In the genomic region with DNA sequence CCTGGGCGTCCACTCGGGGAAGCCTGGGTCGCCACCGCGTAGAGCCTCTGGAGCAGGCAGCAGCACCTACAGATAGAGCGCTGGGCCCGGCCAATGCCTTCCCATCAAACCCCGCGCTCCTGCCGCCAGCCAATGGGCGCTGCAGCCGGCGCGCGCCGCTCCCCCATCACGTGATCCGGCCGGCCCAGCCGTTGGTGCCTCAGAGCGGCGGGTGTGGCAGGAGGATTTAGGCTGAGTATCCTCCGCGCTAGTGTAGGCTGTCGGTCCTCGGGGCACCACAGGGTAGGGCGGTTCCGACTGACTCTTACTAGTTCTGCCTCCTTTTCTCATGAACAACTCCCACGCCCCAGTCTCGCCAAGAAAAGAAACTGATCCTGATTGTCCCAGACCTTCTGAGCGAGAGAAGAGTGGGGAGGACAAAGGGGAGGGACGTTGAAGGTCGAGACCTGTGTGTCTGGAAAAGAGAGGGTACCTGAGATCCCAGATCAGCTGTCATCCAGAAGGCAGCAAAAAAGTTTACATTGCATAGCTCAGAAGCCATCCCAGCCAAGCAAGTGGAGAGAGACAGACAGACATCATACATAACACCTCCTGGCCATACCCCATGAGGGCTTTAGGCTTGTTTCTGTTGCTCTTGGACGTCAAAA, we compare ENCODE assay signal across 8 mouse cellular contexts. TPM values are rescaled to one million over a fixed set of nuclear protein-coding genes. Genes with fewer than 3 reads are reported as not detected.
DNase-seq lines count a peak whose midpoint lies in the region; ATAC-seq and TF ChIP-seq lines count a peak whose summit lies in the region.

Gene Lnpk (minus strand): TSS at position 593 of the 647 bp plus-strand sequence.

- H3K27ac ChIP-seq in embryonic facial prominence, embryonic 14.5 days (replicated peaks; ENCODE audit: low read depth, low read length): peak within 1 kb of the TSS; percentile 67; the same call in 1 of the 2 replicates
- peak within 1 kb of the TSS; percentile 77 for H3K27ac ChIP-seq in heart, adult 2 months
- H3K27ac ChIP-seq in limb, embryonic 15.5 days: peak within 1 kb of the TSS; percentile 86

- H3K9me3 ChIP-seq in embryonic facial prominence, embryonic 14.5 days (ENCODE audit: control insufficient read depth, low read length): no peaks in the 10 kb centered on the region
- no peaks in the 10 kb centered on the region for H3K9me3 ChIP-seq in limb, embryonic 15.5 days

- no peaks in the 10 kb centered on the region for H3K27me3 ChIP-seq in embryonic facial prominence, embryonic 14.5 days (replicated peaks; ENCODE audit: control insufficient read depth, insufficient read depth, low read length)
- no peaks in the 10 kb centered on the region for H3K27me3 ChIP-seq in heart, adult 2 months (ENCODE audit: control insufficient read depth, insufficient read depth, low read length)
- H3K27me3 ChIP-seq in limb, embryonic 15.5 days: no peaks in the 10 kb centered on the region

- peak within 1 kb of the TSS; percentile 79 for H3K4me2 ChIP-seq in embryonic facial prominence, embryonic 14.5 days (ENCODE audit: low read depth, low read length)
- peak within 1 kb of the TSS; percentile 75 for H3K4me2 ChIP-seq in limb, embryonic 15.5 days

- peak within 1 kb of the TSS; percentile 98 for H3K4me3 ChIP-seq in embryonic facial prominence, embryonic 14.5 days (ENCODE audit: low read depth, low read length)
- H3K4me3 ChIP-seq in heart, adult 2 months: peak within 1 kb of the TSS; percentile 84
- peak within 1 kb of the TSS; percentile 99 for H3K4me3 ChIP-seq in limb, embryonic 15.5 days

- peak within 1 kb of the TSS; percentile 93 for H3K9ac ChIP-seq in embryonic facial prominence, embryonic 14.5 days (ENCODE audit: low read depth, low read length)
- H3K9ac ChIP-seq in heart, adult 2 months (ENCODE audit: low read depth, low read length): peak within 1 kb of the TSS; percentile 84
- H3K9ac ChIP-seq in limb, embryonic 15.5 days: peak within 1 kb of the TSS; percentile 89

- TF ChIP-seq CTCF in heart, adult 2 months (IDR thresholded peaks at IDR 0.05): peak; percentile 27; the same call in 1 of the 2 replicates

- H3K4me1 ChIP-seq in embryonic facial prominence, embryonic 14.5 days (ENCODE audit: control insufficient read depth, insufficient read depth, low read length): peaks cover 4% of the 10 kb centered on the region; the same call in 1 of the 2 replicates
- peaks cover 2% of the 10 kb centered on the region; the same call in 1 of the 2 replicates for H3K4me1 ChIP-seq in heart, adult 2 months (ENCODE audit: control insufficient read depth, insufficient read depth, low read length)
- H3K4me1 ChIP-seq in limb, embryonic 15.5 days: peaks cover 10% of the 10 kb centered on the region

- no peaks in the 10 kb centered on the region for H3K36me3 ChIP-seq in embryonic facial prominence, embryonic 14.5 days (ENCODE audit: control insufficient read depth, insufficient read depth, low read length)
- H3K36me3 ChIP-seq in heart, adult 2 months (ENCODE audit: control insufficient read depth, insufficient read depth, low read length): no peaks in the 10 kb centered on the region
- no peaks in the 10 kb centered on the region for H3K36me3 ChIP-seq in limb, embryonic 15.5 days

- 0 out of 2 replicates have a peak, but pooled peaks cover 2% of the 10 kb centered on the region for H3K79me2 ChIP-seq in heart, adult 2 months (replicated peaks; ENCODE audit: control insufficient read depth, insufficient read depth, low read length)

- intact Hi-C loops in heart, adult 2 months (cut with DNase I): loop anchor here (5.0 kb wide), 1 partner anchor 78 kb away; the partner anchor contains the start of gene Evx2

- DNase-seq in 3T3-L1 (ENCODE audit: low read depth, low spot score): peak; percentile 92
- DNase-seq in adrenal gland, postnatal 4 days (ENCODE audit: low spot score in 2 of 2): peak; percentile 80 to 87
- peak; percentile 97 for DNase-seq in embryonic facial prominence, embryonic 14.5 days (ENCODE audit: low spot score)
- peak; percentile 93 to 96 for DNase-seq in heart, adult 2 months
- peak; percentile 91 for DNase-seq in kidney, adult 9 months
- DNase-seq in monocyte, adult 2 months (ENCODE audit: low read depth in 1 of 2, low spot score in 2 of 2): peak; percentile 63 to 81
- DNase-seq in spleen, postnatal 36 days (ENCODE audit: low spot score in 2 of 2): peak; percentile 91 to 92

- TF ChIP-seq POLR2A in heart, adult 2 months (IDR thresholded peaks at IDR 0.05; ENCODE audit: insufficient read depth, low read depth, low read length): peak; percentile 84

- WGBS in embryonic facial prominence, embryonic 14.5 days: 0% methylated on average over 28 of the region's 34 CpGs
- WGBS in heart, adult 2 months: under 1% methylated on average over 34 of the region's 34 CpGs
- WGBS in limb, embryonic 15.5 days: 0% methylated on average over 34 of the region's 34 CpGs

- 0 out of 2 replicates have a peak, but pooled peaks have one; percentile 8 for TF ChIP-seq EP300 in heart, adult 2 months (IDR thresholded peaks at IDR 0.05; ENCODE audit: insufficient read depth, low read depth, low read length)

- peak; percentile 100 for ATAC-seq in embryonic facial prominence, embryonic 14.5 days (ENCODE audit: low read depth)
- ATAC-seq in limb, embryonic 15.5 days (ENCODE audit: insufficient number of reproducible peaks, low FRiP score, low TSS enrichment, low read depth): peak; percentile 99

RNA-seq across cellular contexts. Expression of gene Lnpk, which starts in this region (rescaled TPM):
- 10 to 100 TPM; 17.4 to 19.2 TPM for total RNA-seq in adrenal gland, postnatal 4 days (2021)
- 25.5 and 27.8 TPM in 2 replicates for polyA plus RNA-seq in embryonic facial prominence, embryonic 14.5 days (2014; fragmentation: Nextera tagmentation; extraction: Ambion mirVana)
- 10 to 100 TPM; 21.3 to 21.6 TPM for total RNA-seq in heart, adult 2 months (2021)
- polyA plus RNA-seq in heart, adult 2 months (2012; rRNA removed): 4.5 and 7.1 TPM in 2 replicates
- polyA plus RNA-seq in limb, embryonic 15.5 days (2015; fragmentation: Nextera tagmentation; extraction: Ambion mirVana): 31.5 and 31.9 TPM in 2 replicates

Comparison
In these comparisons a context has a peak if more than half of its experiments do, and no peak if none do; other contexts are left out.
1. Peak in every context shown above with its lines: DNase-seq, ATAC-seq, H3K4me3 ChIP-seq and H3K27ac ChIP-seq.